Mouse (Mus musculus): ENCODE measurements around the gene Slc6a18. TPM values are rescaled to one million over a fixed set of nuclear protein-coding genes. Genes with fewer than 3 reads are reported as not detected.
A peak's percentile ranks its signal among the peaks of the same experiment; 100 is the strongest.

Slc6a18 gene
- polyA plus RNA-seq, 1 experiment from 2014 or later: not detected

- no peak overlapping the region for H3K4me3 ChIP-seq
- H3K27me3 ChIP-seq (ENCODE audit: poor library complexity, severe bottlenecking): no peaks in the 10 kb centered on the region
- no peaks in the 10 kb centered on the region for H3K9me3 ChIP-seq
- no peaks in the 10 kb centered on the region for H3K36me3 ChIP-seq (replicated peaks)
- no peaks in the 10 kb centered on the region for H3K4me1 ChIP-seq
- H3K27ac ChIP-seq: no peak overlapping the region
- DNase-seq (ENCODE audit: extremely low spot score, low spot score): no peak
- 79% methylated on average over 2 of the region's 2 CpGs for WGBS
Measured at GRCm38 (mm10) chr13:73682226-73682625, 4.4 kb upstream of the Slc6a18 start.

DNA sequence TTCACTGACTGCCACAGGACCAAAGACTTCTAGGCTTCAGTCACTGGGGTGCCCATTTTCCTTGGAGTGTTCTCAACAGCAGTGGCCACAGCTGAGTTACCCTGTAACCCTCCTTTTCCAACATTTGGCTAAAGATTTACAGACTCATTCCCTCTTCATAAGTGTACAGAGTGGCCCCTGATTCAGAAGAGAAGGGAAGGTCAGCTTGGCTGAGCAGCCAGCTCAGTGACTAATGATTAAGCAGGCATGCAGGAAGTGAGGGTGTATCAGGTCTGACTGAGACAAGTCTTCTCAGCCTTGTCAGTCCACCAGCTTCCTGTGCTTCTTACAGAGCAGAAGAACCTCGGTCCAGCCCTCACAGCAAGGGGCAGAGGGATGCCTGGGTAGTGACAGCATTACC, 2.6 kb upstream of the Slc6a18 start:
- WGBS: 63% methylated on average over 1 of the region's 1 CpGs
- H3K27ac ChIP-seq: no peak overlapping the region

GRCm38 (mm10) chr13:73679311-73679710, 1.5 kb upstream of the Slc6a18 start:
- Histone ChIP-seq H3K27ac (no peak overlapping the region), H3K4me3 (no peak overlapping the region), H3K9me3 (no peaks in the 10 kb centered on the region), H3K36me3 (replicated peaks) (no peaks in the 10 kb centered on the region), H3K27me3 (ENCODE audit: poor library complexity, severe bottlenecking) (no peaks in the 10 kb centered on the region), H3K4me1 (no peaks in the 10 kb centered on the region)
- WGBS: 66% methylated on average over 2 of the region's 2 CpGs
- no peak for DNase-seq (ENCODE audit: extremely low spot score, low spot score)

More for the DNA sequence above, 2.6 kb upstream of the Slc6a18 start:
- no peaks in the 10 kb centered on the region for H3K4me1 ChIP-seq
- no peaks in the 10 kb centered on the region for H3K9me3 ChIP-seq
- no peaks in the 10 kb centered on the region for H3K27me3 ChIP-seq (ENCODE audit: poor library complexity, severe bottlenecking)
- no peak overlapping the region for H3K4me3 ChIP-seq
- DNase-seq (ENCODE audit: extremely low spot score, low spot score): no peak
- no peaks in the 10 kb centered on the region for H3K36me3 ChIP-seq (replicated peaks)

GRCm38 (mm10) chr13:73675161-73675560, 2.7 kb downstream of the Slc6a18 start:
- H3K4me1 ChIP-seq: no peaks in the 10 kb centered on the region
- 88% methylated on average over 7 of the region's 7 CpGs for WGBS

DNA sequence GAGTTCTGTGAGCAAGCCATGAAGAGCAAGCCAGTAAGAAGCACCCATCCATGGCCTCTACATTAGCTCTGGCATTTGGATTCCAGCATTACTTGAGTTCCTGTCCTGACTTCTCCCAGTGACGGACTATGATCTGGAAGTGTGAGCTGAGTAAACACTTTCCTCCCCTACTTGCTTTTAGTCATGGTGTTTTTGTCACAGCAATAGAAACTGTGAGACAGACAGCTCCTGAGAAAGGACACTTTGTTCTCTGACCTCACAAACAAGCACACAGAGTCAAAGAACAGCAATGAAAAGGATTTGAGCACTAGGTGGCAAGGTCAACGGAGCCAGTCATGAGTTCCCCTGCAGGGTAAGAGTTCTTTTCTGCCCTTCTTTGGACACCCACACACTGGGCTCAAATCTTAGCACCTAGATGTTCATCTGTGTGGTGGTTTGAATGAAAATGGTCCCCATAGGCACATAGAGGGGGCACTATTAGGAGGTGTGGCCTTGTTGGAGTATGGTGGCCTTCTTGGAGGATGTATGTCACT, 17.6 kb downstream of the Slc6a18 start:
- H3K9me3 ChIP-seq: no peaks in the 10 kb centered on the region
- no peak for DNase-seq (ENCODE audit: extremely low spot score, low spot score)
- H3K36me3 ChIP-seq (replicated peaks): no peaks in the 10 kb centered on the region
- no peaks in the 10 kb centered on the region for H3K27me3 ChIP-seq (ENCODE audit: poor library complexity, severe bottlenecking)
- 86% methylated on average over 2 of the region's 2 CpGs for WGBS
- no peak overlapping the region for H3K4me3 ChIP-seq
- no peak overlapping the region for H3K27ac ChIP-seq
- no peaks in the 10 kb centered on the region for H3K4me1 ChIP-seq

More at GRCm38 (mm10) chr13:73675161-73675560, 2.7 kb downstream of the Slc6a18 start:
- Histone ChIP-seq H3K27ac (no peak overlapping the region), H3K4me3 (no peak overlapping the region), H3K9me3 (no peaks in the 10 kb centered on the region), H3K27me3 (ENCODE audit: poor library complexity, severe bottlenecking) (no peaks in the 10 kb centered on the region), H3K36me3 (replicated peaks) (no peaks in the 10 kb centered on the region)
- DNase-seq (ENCODE audit: extremely low spot score, low spot score): no peak

- H3K27me3 ChIP-seq (ENCODE audit: poor library complexity, severe bottlenecking): no peaks in the 10 kb centered on the region
- WGBS: 55% methylated on average over 2 of the region's 2 CpGs
- H3K9me3 ChIP-seq: no peaks in the 10 kb centered on the region
- H3K4me1 ChIP-seq: no peaks in the 10 kb centered on the region
- DNase-seq (ENCODE audit: extremely low spot score, low spot score): no peak
- no peak overlapping the region for H3K27ac ChIP-seq
- no peaks in the 10 kb centered on the region for H3K36me3 ChIP-seq (replicated peaks)
- no peak overlapping the region for H3K4me3 ChIP-seq
Measured at GRCm38 (mm10) chr13:73658953-73659352, 18.9 kb downstream of the Slc6a18 start.

DNA sequence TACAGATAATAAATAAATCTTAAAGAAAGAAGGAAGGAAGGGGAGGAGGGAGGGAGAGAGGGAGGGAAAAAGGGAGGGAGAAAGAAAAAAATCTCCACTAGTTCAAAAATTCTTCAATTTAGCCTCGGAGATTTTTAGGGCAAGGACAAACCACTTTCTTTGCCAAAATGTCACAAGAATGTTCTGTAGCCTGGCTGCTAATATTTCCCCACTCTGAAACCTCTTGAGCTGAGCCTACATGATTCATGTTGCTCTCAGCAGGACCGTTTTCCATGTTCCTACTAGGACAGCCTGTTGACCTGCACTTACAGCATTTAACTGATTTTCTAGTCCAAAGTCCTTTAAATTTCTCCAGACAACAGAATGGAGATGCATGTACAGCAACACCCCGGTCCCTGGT, 22.8 kb downstream of the Slc6a18 start:
- no peaks in the 10 kb centered on the region for H3K36me3 ChIP-seq (replicated peaks)
- no peaks in the 10 kb centered on the region for H3K9me3 ChIP-seq
- no peak for DNase-seq (ENCODE audit: extremely low spot score, low spot score)
- H3K27ac ChIP-seq: no peak overlapping the region
- WGBS: 87% methylated on average over 3 of the region's 3 CpGs
- no peaks in the 10 kb centered on the region for H3K27me3 ChIP-seq (ENCODE audit: poor library complexity, severe bottlenecking)
- no peak overlapping the region for H3K4me3 ChIP-seq
- H3K4me1 ChIP-seq: no peaks in the 10 kb centered on the region

DNA sequence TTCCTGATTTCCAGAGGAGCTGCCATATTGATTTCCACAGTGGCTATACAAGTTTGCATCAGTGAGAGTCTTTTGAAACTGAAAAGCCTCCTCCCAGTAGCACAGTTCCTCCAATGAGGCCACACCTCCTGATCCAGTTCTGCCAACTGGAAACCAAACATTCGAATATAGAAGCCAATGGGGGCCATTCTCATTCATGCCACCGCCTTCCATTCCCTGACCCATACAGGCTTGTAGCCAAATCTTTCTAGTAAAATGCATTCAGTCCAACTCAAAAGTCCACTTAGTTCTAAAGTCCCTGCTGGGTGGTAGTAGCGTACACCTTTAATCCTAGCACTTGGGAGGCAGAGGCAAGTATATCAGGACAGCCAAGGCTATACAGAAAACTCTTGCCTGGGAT, 24.6 kb downstream of the Slc6a18 start:
- H3K27ac ChIP-seq: no peak overlapping the region
- H3K4me3 ChIP-seq: no peak overlapping the region
- 84% methylated on average over 3 of the region's 3 CpGs for WGBS
- H3K4me1 ChIP-seq: no peaks in the 10 kb centered on the region
- no peak for DNase-seq (ENCODE audit: extremely low spot score, low spot score)
- no peaks in the 10 kb centered on the region for H3K27me3 ChIP-seq (ENCODE audit: poor library complexity, severe bottlenecking)
- H3K36me3 ChIP-seq (replicated peaks): peaks cover 11% of the 10 kb centered on the region
- H3K9me3 ChIP-seq: no peaks in the 10 kb centered on the region

DNA sequence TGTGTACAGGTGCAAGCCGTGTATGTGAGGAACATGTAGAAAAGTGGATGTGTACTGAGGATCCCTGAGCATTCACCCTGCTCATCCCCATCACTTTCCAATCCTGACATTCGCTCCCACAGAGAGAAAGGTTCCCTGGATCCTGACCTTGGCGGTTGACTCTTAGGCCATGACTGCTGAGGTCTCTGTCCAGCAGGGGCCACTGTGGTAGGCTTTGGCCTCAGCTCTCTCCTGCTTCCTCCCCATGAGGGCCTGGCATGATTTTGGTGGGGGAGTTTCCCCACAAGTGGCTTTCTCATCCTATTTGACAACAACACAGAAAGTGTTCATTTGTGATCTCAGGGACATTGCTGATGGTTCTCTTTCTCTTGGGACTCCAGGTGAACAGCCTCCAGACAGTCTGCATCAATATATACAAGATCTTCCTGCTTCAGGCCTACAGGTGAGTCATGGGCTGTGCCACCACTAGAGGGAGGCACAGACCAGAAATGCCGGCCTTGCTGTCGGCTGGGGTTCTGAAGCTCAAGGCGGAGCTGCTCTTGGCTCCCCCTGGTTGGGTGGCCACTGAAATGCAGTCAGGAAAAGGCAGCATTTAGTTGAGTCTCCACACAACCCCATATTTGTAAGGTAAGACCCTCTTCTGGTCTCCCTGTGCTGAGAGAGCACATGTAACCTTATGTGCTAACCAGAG, 31.3 kb downstream of the Slc6a18 start:
- no peaks in the 10 kb centered on the region for H3K9me3 ChIP-seq
- 38% methylated on average over 6 of the region's 6 CpGs for WGBS
- no peaks in the 10 kb centered on the region for H3K4me1 ChIP-seq
- no peaks in the 10 kb centered on the region for H3K27me3 ChIP-seq (ENCODE audit: poor library complexity, severe bottlenecking)
- peak; percentile 19 for DNase-seq (ENCODE audit: extremely low spot score, low spot score)
- no peak overlapping the region for H3K4me3 ChIP-seq
- no peak overlapping the region for H3K27ac ChIP-seq
- H3K36me3 ChIP-seq (replicated peaks): peaks cover 27% of the 10 kb centered on the region

DNA sequence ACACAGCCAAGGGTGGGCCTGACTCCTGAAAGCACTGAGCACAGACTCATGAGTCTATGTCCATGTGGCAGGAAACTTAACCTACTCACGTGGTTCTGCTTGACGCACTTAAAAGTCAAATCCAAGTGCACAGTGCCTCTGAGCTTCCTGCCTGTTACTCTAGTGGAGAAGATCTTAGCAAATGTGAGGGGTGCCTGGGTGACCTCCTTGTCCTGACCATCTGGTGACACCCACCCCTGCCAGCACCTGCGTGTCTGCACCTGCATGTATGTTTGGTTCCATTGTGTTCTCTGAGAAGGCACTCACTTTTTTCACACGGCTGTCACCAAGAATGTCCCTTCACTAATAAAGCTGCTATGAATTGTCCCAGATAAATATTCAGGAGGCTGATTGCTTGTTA, 36.5 kb downstream of the Slc6a18 start:
- Histone ChIP-seq H3K9me3 (no peaks in the 10 kb centered on the region), H3K27me3 (ENCODE audit: poor library complexity, severe bottlenecking) (no peaks in the 10 kb centered on the region), H3K4me3 (no peak overlapping the region), H3K27ac (no peak overlapping the region), H3K4me1 (no peaks in the 10 kb centered on the region), H3K36me3 (replicated peaks) (peaks cover 17% of the 10 kb centered on the region)
- WGBS: 90% methylated on average over 4 of the region's 4 CpGs
- DNase-seq (ENCODE audit: extremely low spot score, low spot score): no peak

GRCm38 (mm10) chr13:73637826-73638225, 40.0 kb downstream of the Slc6a18 start:
- 91% methylated on average over 5 of the region's 6 CpGs for WGBS
- Histone ChIP-seq H3K9me3 (no peaks in the 10 kb centered on the region), H3K36me3 (replicated peaks) (peaks cover 46% of the 10 kb centered on the region), H3K4me3 (no peak overlapping the region), H3K27me3 (ENCODE audit: poor library complexity, severe bottlenecking) (no peaks in the 10 kb centered on the region), H3K4me1 (no peaks in the 10 kb centered on the region), H3K27ac (no peak overlapping the region)
- DNase-seq (ENCODE audit: extremely low spot score, low spot score): no peak

- no peaks in the 10 kb centered on the region for H3K9me3 ChIP-seq
- no peak overlapping the region for H3K27ac ChIP-seq
- H3K4me3 ChIP-seq: no peak overlapping the region
- peaks cover 10% of the 10 kb centered on the region for H3K27me3 ChIP-seq (ENCODE audit: poor library complexity, severe bottlenecking)
- 93% methylated on average over 3 of the region's 3 CpGs for WGBS
- peaks cover 58% of the 10 kb centered on the region for H3K36me3 ChIP-seq (replicated peaks)
- H3K4me1 ChIP-seq: peaks cover 18% of the 10 kb centered on the region
- no peak for DNase-seq (ENCODE audit: extremely low spot score, low spot score)
Measured at GRCm38 (mm10) chr13:73631837-73632236, 46.0 kb downstream of the Slc6a18 start.

DNA sequence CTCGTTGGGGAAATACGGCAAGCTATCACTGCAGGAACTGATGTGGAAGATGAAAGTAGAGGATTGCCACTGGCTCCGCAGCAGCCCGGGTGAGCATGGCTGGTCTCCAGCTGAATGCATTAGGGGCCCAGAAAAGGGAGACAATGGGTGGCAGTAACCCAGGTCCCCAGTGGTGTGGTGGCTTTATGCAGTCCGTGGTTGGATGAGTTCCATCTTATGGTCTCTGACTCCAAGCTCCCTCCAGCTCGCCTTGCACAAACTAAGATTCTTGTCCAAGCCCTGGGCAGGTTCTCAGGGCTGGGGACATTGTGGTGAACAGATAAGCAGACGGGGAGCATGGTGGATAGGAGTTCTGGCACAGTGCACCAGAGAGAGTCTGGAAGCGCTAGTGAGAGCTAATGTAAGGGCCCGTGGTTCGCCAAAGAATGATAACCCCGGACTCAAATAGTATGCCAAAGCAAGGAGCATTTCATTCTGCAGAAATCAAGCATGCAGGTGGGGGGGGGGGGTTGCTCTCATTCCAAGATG, 49.2 kb downstream of the Slc6a18 start:
- Histone ChIP-seq H3K27ac (no peak overlapping the region), H3K4me1 (peaks cover 26% of the 10 kb centered on the region), H3K36me3 (replicated peaks) (peaks cover 32% of the 10 kb centered on the region), H3K27me3 (ENCODE audit: poor library complexity, severe bottlenecking) (peaks cover 10% of the 10 kb centered on the region), H3K4me3 (no peak overlapping the region), H3K9me3 (no peaks in the 10 kb centered on the region)
- no peak for DNase-seq (ENCODE audit: extremely low spot score, low spot score)
- 91% methylated on average over 11 of the region's 11 CpGs for WGBS

Data from forebrain, embryonic 10.5 days (tissue).